Mouse (Mus musculus): ENCODE data around the gene Ccnh.

DNA sequence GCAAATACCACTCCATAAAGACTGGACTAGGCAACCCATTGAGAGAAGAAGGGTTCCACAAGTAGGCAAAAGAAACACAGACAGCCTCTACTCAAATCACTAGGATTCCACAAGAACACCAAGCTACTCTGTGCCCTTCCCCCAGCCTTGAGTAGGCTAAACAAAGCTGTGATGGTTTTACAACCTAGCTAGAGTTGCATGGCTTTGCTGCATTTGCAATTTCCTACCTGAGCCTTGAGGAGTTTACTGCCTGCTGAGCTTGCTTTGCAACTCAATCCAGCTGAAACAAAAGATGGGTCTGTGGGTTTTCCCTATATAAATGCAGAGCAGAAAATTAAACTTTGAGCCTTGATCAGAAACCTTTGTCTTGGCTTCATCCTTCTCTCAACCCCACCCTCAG, 42.7 kb upstream of the Ccnh start:
- no peak for TF ChIP-seq CTCF (IDR thresholded peaks at IDR 0.05; ENCODE audit: low read depth)
- TF ChIP-seq EP300 (IDR thresholded peaks at IDR 0.05; ENCODE audit: low read depth) = no peak

All from heart, postnatal 0 days (tissue).